Mouse (Mus musculus) midbrain, embryonic 14.5 days (tissue): ENCODE measurements around the gene Gstp1. TPM values are rescaled to one million over a fixed set of nuclear protein-coding genes. Genes with fewer than 3 reads are reported as not detected.
A peak's percentile ranks its signal among the peaks of the same experiment; 100 is the strongest.
"Not testable (repeated sequence)": the region's sequence is repeated elsewhere in the genome, so short reads cannot be mapped to it uniquely, and the experiment has no call there.

Experiments used
- ATAC-seq: fragments of 200-750 bp; cut with Nextera tagmentation; 2 replicates; pipeline ENCODE4 v1.8.0; 2017; ENCODE audit warnings: moderate number of reproducible peaks, moderate library complexity; ENCODE audit not compliant: low FRiP score, low TSS enrichment
- DNase-seq: peaks from one replicate; pipeline ENCODE4 v3.0.0-alpha.2; 2015
- H3K27ac ChIP-seq: fragments of 300-500 bp; sonication (generic); replicated peaks from 2 replicates; pipeline ENCODE4 v1.5.1; 2014; ENCODE audit warnings: mild to moderate bottlenecking, low read depth, low read length, moderate library complexity
- H3K27me3 ChIP-seq: fragments of 300-500 bp; sonication (generic); 2 replicates; pipeline ENCODE4 v1.6.1; 2014; ENCODE audit warnings: low read length, control low read depth, mixed read lengths; ENCODE audit not compliant: control insufficient read depth, insufficient read depth
- H3K36me3 ChIP-seq: fragments of 300-500 bp; sonication (generic); 2 replicates; pipeline ENCODE4 v1.6.1; 2014; ENCODE audit warnings: low read length, control low read depth; ENCODE audit not compliant: control insufficient read depth, insufficient read depth
- H3K4me1 ChIP-seq: fragments of 300-500 bp; sonication (generic); 2 replicates; pipeline ENCODE4 v1.6.1; 2014; ENCODE audit warnings: mild to moderate bottlenecking, antibody characterized with exemption, low read length, control low read depth; ENCODE audit not compliant: control insufficient read depth, insufficient read depth
- H3K4me2 ChIP-seq: fragments of 300-500 bp; sonication (generic); 2 replicates; pipeline ENCODE4 v1.6.1; 2014; ENCODE audit warnings: mild to moderate bottlenecking, low read length, moderate library complexity
- H3K4me3 ChIP-seq: fragments of 300-500 bp; sonication (generic); replicated peaks from 2 replicates; pipeline ENCODE4 v1.5.1; 2014; ENCODE audit warnings: low read depth, low read length
- H3K9ac ChIP-seq: fragments of 300-500 bp; sonication (generic); replicated peaks from 2 replicates; pipeline ENCODE4 v1.6.1; 2014; ENCODE audit warnings: mild to moderate bottlenecking, low read length, moderate library complexity
- H3K9me3 ChIP-seq: fragments of 300-500 bp; sonication (generic); 2 replicates; pipeline ENCODE4 v1.6.1; 2016; ENCODE audit warnings: low read length, control low read depth, mixed read lengths; ENCODE audit not compliant: control insufficient read depth
- WGBS: fragments of 180-500 bp; shearing (Covaris S2); extraction: QIAGEN DNeasy Blood & Tissue Kit; methylation state at CpG from one replicate; pipeline ENCODE4 v1.1.7; 2014; 5-methylcytosine and 5-hydroxymethylcytosine counted together
- polyA plus RNA-seq: library from polyadenylated mRNA; unstranded; fragments of >200 nt; fragmentation: Nextera tagmentation; extraction: Ambion mirVana; gene quantifications from 2 replicates; pipeline ENCODE4 v1.2.1, GENCODE M21; 2014

Gstp1 gene
- polyA plus RNA-seq, 1 experiment from 2014 or later: 397 TPM

GRCm38 (mm10) chr19:4037154-4037787 is 514 bp downstream of the Gstp1 start:
- 16% methylated on average over 7 of the region's 8 CpGs for whole genome bisulfite sequencing
- not testable (repeated sequence) for H3K36me3 ChIP-seq, H3K9me3 ChIP-seq, ATAC-seq, DNase-seq, H3K4me1 ChIP-seq, H3K27me3 ChIP-seq
- Histone ChIP-seq H3K4me2 (peak overlapping the region; percentile 78), H3K9ac (peak overlapping the region; percentile 75), H3K4me3 (peak overlapping the region; percentile 59), H3K27ac (peak overlapping the region; percentile 57)

GRCm38 (mm10) chr19:4036327-4037045 is 1.3 kb downstream of the Gstp1 start:
- no peaks in the 10 kb centered on the region for H3K36me3 ChIP-seq
- H3K27ac ChIP-seq: no peak overlapping the region
- no peak for DNase-seq
- WGBS: 68% methylated on average over 12 of the region's 12 CpGs
- ATAC-seq: no peak
- no peaks in the 10 kb centered on the region for H3K27me3 ChIP-seq
- H3K4me1 ChIP-seq: 0 out of 2 replicates have a peak, but pooled peaks cover 4% of the 10 kb centered on the region
- H3K4me2 ChIP-seq: peak overlapping the region; percentile 24; the same call in 1 of the 2 replicates
- H3K4me3 ChIP-seq: no peak overlapping the region
- H3K9ac ChIP-seq: no peak overlapping the region
- H3K9me3 ChIP-seq: no peaks in the 10 kb centered on the region

GRCm38 (mm10) chr19:4033742-4034141 is 4.0 kb downstream of the Gstp1 start:
- Histone ChIP-seq H3K4me3 (no peak overlapping the region), H3K4me2 (no peak overlapping the region), H3K9ac (no peak overlapping the region), H3K9me3 (no peaks in the 10 kb centered on the region), H3K36me3 (no peaks in the 10 kb centered on the region), H3K4me1 (0 out of 2 replicates have a peak, but pooled peaks cover 4% of the 10 kb centered on the region), H3K27me3 (no peaks in the 10 kb centered on the region), H3K27ac (no peak overlapping the region)
- DNase-seq (no peak), ATAC-seq (no peak)
- 48% methylated on average over 5 of the region's 5 CpGs for WGBS

- no peak overlapping the region for H3K4me2 ChIP-seq
- H3K9me3 ChIP-seq: no peaks in the 10 kb centered on the region
- WGBS: 85% methylated on average over 3 of the region's 3 CpGs
- 0 out of 2 replicates have a peak, but pooled peaks cover 4% of the 10 kb centered on the region for H3K4me1 ChIP-seq
- DNase-seq (no peak), ATAC-seq (no peak)
- no peak overlapping the region for H3K9ac ChIP-seq
- no peaks in the 10 kb centered on the region for H3K27me3 ChIP-seq
- no peaks in the 10 kb centered on the region for H3K36me3 ChIP-seq
- H3K27ac ChIP-seq: no peak overlapping the region
- H3K4me3 ChIP-seq: no peak overlapping the region
Measured at GRCm38 (mm10) chr19:4033298-4033697, 4.5 kb downstream of the Gstp1 start.

- H3K27me3 ChIP-seq: no peaks in the 10 kb centered on the region
- H3K4me1 ChIP-seq: 0 out of 2 replicates have a peak, but pooled peaks cover 4% of the 10 kb centered on the region
- ATAC-seq (no peak), DNase-seq (no peak)
- no peak overlapping the region for H3K4me2 ChIP-seq
- no peaks in the 10 kb centered on the region for H3K9me3 ChIP-seq
- WGBS: 57% methylated on average over 7 of the region's 7 CpGs
- no peak overlapping the region for H3K9ac ChIP-seq
- no peak overlapping the region for H3K27ac ChIP-seq
- no peaks in the 10 kb centered on the region for H3K36me3 ChIP-seq
- no peak overlapping the region for H3K4me3 ChIP-seq
Measured at GRCm38 (mm10) chr19:4032668-4033067, 5.1 kb downstream of the Gstp1 start.

GRCm38 (mm10) chr19:4027576-4027975 is 10.2 kb downstream of the Gstp1 start:
- Histone ChIP-seq H3K4me1 (no peaks in the 10 kb centered on the region), H3K9ac (no peak overlapping the region), H3K27me3 (no peaks in the 10 kb centered on the region), H3K36me3 (no peaks in the 10 kb centered on the region), H3K4me3 (no peak overlapping the region), H3K9me3 (no peaks in the 10 kb centered on the region), H3K27ac (no peak overlapping the region), H3K4me2 (no peak overlapping the region)
- no peak for ATAC-seq
- DNase-seq: no peak

GRCm38 (mm10) chr19:4023185-4023584 is 14.6 kb downstream of the Gstp1 start:
- no peak for ATAC-seq
- H3K4me2 ChIP-seq: no peak overlapping the region
- no peaks in the 10 kb centered on the region for H3K27me3 ChIP-seq
- 80% methylated on average over 7 of the region's 7 CpGs for WGBS
- no peak overlapping the region for H3K27ac ChIP-seq
- no peak for DNase-seq
- no peaks in the 10 kb centered on the region for H3K36me3 ChIP-seq
- no peak overlapping the region for H3K9ac ChIP-seq
- H3K9me3 ChIP-seq: no peaks in the 10 kb centered on the region
- no peak overlapping the region for H3K4me3 ChIP-seq
- H3K4me1 ChIP-seq: no peaks in the 10 kb centered on the region

GRCm38 (mm10) chr19:4018743-4019583 is 18.8 kb downstream of the Gstp1 start:
- H3K36me3 ChIP-seq: no peaks in the 10 kb centered on the region
- 27% methylated on average over 18 of the region's 18 CpGs for WGBS

More at GRCm38 (mm10) chr19:4018743-4019583, 18.8 kb downstream of the Gstp1 start:
- no peaks in the 10 kb centered on the region for H3K27me3 ChIP-seq
- no peaks in the 10 kb centered on the region for H3K9me3 ChIP-seq
- H3K9ac ChIP-seq: no peak overlapping the region; the same call in 1 of the 2 replicates
- H3K4me2 ChIP-seq: no peak overlapping the region
- H3K4me3 ChIP-seq: no peak overlapping the region
- 0 out of 2 replicates have a peak, but pooled peaks have one; percentile 43 for ATAC-seq
- peak; percentile 88 for DNase-seq
- no peak overlapping the region for H3K27ac ChIP-seq
- H3K4me1 ChIP-seq: no peaks in the 10 kb centered on the region
